Mouse (Mus musculus): ENCODE measurements around the gene S100a11. TPM values are rescaled to one million over a fixed set of nuclear protein-coding genes. Genes with fewer than 3 reads are reported as not detected.
"Not testable (repeated sequence)": the region's sequence is repeated elsewhere in the genome, so short reads cannot be mapped to it uniquely, and the experiment has no call there.

Gene S100a11
- total RNA-seq (2014; fragmentation: Nextera tagmentation) (1,372 and 1,648 TPM in 2 replicates), total RNA-seq (2017) (77.7 and 97.8 TPM in 2 replicates)

DNA sequence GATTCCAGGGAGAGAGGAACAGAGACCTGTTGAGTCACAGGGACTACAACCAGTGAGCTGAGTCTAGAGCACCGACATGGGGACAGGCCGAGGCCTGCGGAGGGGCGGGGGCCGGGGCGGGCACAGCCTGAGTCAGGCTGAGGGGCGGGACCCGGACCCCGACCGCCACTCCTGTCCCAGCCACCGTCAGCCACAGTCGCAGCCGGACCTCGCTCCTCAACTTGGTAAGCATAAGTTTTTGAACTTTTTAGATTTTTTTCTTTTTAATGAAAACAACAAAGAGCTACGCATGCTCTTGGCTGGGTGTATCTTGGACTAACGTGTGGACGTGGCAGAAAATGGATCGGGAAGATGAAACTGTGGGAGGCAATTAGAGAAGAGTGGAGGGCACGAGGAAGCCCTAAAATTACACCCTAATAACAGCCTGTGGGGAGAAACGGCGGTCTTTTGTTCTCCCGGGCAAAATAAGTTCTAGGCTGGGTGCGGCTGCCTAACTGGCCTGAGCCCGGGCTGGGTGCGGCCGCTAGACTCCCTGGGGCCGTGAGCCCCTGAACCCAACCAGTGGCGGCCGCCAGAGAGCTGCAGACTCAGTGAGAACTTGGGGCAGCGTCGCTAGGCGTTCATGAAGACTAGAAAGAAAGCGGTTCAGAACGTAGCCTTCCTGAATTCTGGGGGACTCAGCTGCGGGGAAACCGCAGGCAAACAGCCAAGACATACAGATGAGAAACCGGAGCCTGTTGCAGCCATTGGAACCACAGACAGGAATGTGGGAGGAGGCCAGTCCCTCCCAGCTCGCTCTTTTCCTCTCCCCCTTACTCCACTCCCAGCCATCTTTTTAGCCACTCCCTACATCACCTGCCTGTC, at the start of gene S100a11:
TSS of gene S100a11 (plus strand) at position 159 of the 864 bp plus-strand sequence.
- ATAC-seq (replicated peaks; ENCODE audit: poor library complexity, severe bottlenecking), result peak; percentile 75

DNA sequence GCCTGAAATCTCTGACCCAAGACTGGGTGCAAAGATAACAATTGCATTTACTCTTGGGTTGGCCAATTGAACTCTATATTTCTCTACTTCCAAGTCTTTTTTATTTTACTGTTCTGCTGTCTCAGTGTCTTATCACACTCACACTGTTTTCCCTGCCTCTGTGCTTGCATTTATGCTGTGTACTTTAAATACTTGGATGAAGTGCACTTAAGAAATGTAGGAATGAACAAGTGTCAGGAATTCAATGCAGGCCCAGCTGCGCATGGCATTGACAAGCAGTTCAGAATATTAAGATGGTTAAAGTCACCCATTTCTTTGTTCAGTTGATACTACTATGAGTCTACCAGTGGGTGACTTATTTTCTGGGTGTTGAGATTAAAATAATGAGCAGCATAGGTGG, 40.2 kb upstream of the S100a11 start:
- ATAC-seq (replicated peaks; ENCODE audit: poor library complexity, severe bottlenecking), result no peak

DNA sequence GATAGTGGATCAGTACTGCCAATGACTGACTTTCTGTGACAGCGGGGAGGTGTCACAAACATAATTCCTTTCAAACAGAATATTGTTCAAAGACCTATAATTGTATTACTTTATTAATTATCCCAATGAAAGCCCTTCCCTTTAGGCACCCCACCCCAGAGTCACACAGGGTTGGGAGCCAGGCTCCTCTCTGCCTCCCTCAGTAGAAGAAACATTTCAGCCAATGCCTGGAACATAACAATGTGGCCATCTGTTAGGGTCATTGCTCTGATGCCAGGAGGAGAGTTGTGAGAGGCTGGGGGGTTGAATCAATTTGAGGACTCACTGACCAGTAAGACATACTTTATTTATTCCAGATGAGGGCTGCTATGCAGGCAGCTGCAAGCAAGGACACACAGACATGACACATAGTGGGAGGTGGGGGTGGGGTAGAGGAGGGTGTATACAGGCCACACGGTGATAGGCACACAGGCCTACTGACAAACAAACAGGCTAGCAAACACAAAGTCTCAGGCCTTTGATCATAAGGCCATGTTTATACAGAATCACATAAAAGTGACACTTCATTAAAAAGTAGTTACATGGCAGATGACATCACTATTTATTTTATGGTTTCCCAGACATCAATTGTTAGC, 38.2 kb upstream of the S100a11 start:
- no peak for ATAC-seq (replicated peaks; ENCODE audit: poor library complexity, severe bottlenecking)

DNA sequence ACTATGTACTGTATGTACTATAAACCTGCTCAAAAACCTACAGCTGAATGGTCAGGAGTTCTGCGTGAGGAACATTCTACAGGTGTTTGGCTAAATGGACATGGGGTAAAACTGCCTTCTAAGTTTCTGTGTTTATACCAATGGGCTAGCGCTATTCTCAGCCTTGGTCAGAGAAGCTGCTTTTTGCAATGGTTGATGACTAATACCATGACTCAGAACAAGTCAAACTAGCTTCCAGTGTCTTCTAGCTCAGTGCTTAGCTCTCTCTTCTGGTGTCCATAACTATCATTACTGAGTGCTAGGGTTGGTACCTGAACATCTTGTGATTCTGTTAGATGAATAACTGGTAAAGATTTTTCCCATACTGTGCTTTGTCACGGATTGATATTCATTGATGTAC, 34.7 kb upstream of the S100a11 start:
- no peak for ATAC-seq (replicated peaks; ENCODE audit: poor library complexity, severe bottlenecking)

DNA sequence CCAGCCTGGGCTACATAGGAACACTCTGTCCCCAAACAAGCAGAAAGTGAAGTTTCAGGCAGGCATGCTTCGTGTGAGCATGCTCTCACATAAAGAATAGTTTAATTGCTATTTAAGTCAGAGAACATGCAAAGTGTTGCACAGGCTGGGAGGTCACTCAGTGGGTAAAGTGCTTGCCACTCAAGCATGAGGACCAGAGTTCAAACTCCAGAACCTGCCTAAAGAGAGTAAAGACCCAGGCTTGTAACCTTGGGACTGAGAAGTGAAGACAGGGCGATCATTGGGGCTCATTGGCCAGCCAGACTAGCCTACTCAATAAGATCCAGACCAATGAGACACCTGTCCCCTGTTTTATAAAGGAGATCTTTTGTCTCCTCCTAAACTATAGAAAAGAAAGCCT, 31.7 kb upstream of the S100a11 start:
- no peak for ATAC-seq (replicated peaks; ENCODE audit: poor library complexity, severe bottlenecking)

DNA sequence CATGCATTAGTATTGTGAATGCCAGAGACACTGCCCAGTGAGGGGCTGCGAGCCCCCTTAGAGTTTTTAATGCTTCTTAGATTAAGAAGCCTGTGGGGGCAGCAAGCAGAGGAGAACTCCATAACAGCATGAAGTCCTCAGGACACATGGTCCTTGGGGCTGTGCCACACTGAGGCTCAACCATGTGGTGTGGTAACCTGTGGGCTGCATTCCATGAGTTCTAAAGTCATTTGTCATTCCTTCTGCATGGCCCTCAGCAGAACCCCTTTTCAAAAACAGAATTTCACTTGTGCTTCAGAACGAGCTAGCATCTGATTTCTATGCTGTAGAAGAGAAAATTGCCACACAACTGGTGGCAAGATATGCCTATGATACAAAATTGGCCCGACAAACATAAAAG, 28.1 kb upstream of the S100a11 start:
- ATAC-seq (replicated peaks; ENCODE audit: poor library complexity, severe bottlenecking), result no peak

DNA sequence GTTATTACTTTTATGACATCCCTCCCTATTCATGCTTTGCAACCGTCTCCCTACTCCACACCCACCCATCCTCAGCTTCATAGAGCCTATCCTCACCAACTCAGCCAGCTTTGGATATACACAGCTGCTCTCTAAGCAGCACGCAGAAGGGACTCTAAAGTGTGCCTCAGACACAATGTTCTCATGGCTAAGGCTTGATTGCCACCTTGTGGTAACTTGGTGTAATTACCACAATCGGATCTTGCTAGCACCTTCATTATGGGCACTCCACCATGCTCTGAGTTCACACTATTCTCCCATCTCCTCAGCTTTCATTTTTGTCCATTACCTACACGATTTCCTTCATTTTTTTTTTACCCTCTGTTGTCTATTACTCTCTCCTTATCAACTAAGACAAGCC, 26.3 kb upstream of the S100a11 start:
- ATAC-seq (replicated peaks; ENCODE audit: poor library complexity, severe bottlenecking), result peak; percentile 99

DNA sequence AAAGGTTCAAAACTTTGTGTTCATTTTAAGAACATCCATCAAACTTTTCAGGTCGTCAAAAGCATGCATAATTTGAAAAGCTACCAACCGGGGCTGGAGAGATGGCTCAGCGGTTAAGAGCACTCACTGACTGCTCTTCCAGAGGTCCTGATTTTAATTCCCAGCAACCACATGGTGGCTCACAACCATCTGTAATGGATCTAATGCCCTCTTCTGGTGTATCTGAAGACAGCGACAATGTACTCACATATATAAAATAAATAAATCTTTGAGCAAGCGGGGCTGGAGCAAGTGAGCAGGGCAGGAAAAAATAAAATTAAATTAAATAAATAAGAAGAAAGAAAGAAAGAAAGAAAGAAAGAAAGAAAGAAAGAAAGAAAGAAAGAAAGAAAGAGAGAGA, 25.5 kb upstream of the S100a11 start:
- ATAC-seq (replicated peaks; ENCODE audit: poor library complexity, severe bottlenecking), result not testable (repeated sequence)

DNA sequence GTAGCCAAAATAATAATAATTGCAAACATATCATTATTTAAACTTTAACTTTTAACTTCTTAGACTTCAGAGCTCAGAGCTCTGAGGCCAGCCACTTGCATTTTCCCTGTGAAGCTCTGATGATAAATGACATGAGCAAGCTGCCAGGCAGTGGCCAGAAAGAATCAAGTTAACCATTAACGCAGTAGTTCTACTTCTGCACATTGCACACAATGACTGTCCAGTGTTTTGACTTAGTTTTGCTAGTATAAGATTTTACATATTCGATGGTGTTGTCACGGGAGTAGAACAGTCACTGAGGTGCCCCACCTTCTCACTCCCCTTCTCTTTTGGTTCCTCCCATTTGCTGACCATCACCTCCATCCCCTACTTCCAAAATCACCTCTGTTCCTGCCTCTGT, 23.2 kb upstream of the S100a11 start:
- no peak for ATAC-seq (replicated peaks; ENCODE audit: poor library complexity, severe bottlenecking)

DNA sequence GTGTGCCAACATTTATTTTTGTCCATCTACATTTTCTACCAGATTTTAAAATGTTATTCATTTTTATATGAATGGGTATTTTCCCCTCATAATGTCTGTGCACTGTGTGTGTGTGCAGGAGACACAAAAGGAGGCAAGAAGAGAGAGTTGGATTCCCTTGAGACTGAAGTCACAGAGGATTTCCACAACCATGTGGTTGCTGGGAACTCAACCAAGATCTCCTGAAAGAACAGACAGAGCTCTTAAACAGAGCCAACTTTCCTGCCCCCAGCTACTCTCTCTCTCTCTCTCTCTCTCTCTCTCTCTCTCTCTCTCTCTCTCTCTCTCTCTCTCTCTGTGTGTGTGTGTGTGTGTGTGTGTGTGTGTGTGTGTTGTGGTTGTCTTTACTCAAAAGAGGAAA, 21.2 kb upstream of the S100a11 start:
- no peak for ATAC-seq (replicated peaks; ENCODE audit: poor library complexity, severe bottlenecking)

DNA sequence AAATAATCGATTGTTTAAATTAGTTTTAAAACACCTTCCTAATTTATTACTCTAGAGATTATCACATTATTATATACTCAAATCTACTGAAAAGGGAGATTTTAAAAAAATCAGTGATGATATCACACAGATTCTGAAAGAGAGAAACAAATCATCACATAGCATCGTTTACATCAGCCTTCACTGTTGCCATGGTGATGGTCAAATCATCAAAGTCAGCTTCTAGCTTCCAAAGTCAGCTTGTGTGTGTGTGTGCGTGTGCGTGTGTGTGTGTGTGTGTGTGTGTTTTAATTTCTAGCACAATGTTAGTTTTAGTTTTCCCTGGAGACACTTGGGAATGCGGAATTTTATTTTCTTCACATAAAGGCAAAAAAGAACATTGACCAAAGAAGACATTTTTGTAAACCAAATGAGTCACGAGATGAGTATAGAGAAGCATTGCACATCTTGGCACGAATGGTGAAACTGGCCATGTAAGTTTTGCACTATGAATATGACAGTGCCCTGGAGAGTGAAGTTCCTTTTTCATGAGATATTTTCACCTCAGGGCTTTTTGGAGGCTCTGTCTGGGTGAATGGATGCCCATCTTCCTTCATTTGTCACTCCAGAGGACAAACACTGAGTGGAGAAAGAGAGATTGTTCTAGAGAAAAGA, 15.6 kb upstream of the S100a11 start:
- no peak for ATAC-seq (replicated peaks; ENCODE audit: poor library complexity, severe bottlenecking)

DNA sequence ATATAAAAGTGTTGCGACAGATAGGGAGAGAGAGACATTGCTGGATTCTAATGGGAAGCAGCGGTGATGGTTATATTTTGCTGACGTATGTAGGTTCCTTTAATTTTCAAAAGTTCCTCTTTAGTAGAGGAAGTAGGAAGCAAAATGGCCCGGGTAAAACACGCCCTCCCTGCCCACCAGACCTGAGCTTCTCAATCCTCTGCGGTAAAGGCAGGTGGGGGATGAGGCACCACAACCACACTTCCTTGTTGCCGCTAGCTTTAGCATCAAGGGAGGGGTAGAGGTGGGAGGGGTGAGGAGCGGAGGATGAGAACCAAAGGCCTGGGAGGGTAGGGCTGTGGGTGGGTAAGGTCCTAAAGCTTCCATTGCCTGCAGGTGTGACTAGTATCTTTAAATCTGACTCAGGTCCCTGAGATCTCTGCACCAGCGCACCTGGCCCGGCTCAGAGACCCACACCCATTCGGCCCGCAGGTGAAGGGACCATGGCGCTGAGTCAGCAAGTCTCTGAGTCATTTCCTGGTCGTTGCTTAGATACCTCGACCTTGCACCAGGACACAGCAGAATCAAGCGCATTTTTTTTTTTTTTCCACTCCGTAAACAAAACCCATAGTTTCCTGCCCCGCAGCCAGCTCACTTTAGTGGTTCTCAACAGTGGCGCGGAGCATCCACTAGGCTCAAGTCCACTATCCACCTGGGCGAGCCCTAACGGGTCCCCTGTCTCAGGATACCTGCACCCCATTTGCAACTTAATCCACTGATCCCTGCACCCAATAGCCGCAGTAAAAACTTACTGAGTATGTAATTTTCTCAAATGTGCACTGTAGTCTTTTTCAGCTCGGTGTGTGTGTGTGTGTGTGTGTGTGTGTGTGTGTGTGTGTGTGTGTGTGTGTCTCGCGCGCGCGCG, 14.1 kb upstream of the S100a11 start:
- peak; percentile 96 for ATAC-seq (replicated peaks; ENCODE audit: poor library complexity, severe bottlenecking)

DNA sequence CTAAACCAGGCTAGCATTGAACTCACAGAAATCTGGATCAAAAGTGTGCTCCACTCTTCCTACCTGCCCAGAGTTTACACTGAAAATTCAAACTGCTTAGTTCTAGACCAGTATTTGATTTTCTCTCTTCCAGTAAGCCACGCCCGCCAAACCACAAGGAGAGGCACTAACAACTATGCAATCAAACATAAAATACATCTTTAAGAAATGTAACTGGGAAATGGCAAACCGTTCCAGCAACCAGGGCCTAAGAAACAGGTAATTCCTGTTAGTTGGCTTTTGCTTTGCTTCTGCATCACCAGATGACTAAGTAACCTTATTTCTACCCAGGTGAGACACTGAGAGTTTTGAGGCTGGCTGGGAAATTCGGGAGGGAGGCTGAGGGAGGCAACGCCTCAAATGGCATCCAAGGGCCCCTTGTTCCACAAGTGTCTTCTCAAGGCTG, 13.4 kb upstream of the S100a11 start:
- no peak for ATAC-seq (replicated peaks; ENCODE audit: poor library complexity, severe bottlenecking)

DNA sequence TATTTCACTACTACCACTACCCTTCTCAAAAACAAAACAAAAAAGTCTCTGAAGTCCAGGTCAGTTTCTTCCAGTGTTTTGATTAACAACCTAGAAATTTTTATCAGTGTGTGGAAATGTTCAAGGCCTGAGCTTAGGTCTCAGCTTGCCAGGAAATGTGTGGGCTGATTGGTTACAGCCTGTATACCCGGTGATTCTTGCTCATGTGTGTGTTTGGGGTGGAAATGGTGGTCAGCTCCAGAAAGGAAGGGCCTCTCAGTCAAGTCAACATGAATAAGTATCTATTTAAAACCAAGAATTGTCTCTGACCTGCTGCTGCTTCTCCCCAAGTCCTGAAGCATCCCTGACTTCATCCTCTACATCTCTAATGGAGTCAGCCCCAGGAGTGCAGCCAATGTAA, 11.0 kb upstream of the S100a11 start:
- ATAC-seq (replicated peaks; ENCODE audit: poor library complexity, severe bottlenecking), result no peak

DNA sequence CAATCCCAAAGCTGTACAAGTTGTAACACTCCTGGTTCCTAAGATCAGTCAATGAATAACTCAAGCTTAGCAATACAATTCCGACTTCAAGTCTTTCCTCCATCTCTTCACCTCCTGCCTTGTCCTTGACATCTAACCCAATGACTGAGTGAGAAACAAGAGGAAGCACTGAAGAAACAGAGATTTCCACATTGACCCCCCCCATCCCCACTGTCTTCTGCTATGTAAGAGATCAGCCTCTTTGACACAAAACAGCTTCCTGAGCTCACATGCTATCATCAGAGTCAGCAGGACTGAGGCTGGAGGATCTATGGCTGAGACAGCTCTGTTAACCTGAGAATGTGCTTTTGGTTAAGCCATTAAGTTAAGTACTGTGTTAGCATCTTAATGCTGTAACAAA, 9.3 kb upstream of the S100a11 start:
- peak; percentile 56 for ATAC-seq (replicated peaks; ENCODE audit: poor library complexity, severe bottlenecking)

DNA sequence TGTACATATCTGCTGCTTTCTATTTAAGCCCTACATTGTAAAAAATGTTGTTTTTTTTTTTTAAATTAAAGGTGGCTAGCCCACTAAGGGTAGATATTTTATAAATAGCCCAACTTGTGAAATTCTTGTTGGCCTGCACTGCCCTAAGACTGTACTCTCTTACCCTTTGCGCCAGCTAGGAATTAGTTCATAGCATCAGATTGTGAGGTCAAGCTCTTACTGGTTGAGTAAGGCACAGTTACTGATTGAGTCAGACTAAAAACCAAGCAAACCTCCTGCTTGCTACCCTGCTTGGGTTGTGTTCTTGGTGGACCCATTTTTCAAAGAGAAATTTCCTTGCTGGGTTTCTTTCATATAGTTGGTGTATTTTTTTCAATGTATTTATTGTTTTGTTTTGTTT, 8.5 kb upstream of the S100a11 start:
- peak; percentile 70 for ATAC-seq (replicated peaks; ENCODE audit: poor library complexity, severe bottlenecking)

DNA sequence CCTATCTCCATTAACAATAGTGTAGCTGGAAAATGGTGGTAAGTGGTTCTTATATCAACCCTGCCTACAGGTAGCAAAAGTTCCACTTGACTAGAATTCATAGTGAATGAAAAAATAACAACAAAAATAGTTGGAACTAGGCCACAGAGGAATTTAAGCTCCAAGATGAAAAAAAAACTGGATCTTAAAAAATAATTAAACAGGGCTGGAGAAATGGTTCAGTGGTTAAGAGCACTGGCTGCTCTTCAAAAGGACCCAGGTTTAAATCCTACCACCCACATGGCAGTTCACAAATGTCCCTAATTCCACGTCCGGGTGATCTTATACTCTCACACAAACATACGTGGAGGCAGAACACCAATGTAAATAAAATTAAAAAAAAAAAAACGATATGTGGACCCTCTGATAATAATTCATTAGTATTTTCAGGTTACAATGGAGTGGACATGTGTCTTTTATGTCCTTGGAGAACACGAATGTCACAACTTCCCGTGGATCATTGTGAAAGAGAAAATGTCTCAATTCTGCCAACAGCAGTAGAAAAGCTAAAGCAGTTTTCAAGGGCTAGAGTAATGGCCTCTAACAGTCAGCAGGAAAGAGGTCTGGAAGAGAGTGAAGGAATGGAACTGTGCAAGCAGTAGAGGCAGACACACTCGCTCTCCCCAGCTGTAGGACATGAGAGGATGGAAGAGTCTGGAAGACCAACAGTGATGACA, 7.7 kb upstream of the S100a11 start:
- ATAC-seq (replicated peaks; ENCODE audit: poor library complexity, severe bottlenecking), result peak; percentile 70

DNA sequence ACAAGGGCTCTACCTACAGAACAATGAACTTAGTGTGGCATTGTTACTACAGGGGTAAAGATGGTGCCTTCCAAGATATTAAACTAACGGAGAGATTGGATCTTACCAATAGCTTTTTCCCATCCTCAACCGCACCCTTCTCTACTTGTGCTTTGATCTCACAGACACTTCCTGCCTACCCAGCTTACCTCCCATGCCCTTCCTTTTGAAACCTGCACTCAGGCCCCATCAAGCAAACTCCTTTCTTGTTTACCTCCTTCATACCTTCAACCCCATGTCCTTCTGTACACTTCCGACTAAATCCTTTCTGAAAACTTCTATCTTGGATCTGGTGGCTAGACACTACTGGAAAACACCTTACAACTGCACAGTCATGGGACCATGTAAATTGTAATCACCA, 5.7 kb upstream of the S100a11 start:
- ATAC-seq (replicated peaks; ENCODE audit: poor library complexity, severe bottlenecking), result no peak

DNA sequence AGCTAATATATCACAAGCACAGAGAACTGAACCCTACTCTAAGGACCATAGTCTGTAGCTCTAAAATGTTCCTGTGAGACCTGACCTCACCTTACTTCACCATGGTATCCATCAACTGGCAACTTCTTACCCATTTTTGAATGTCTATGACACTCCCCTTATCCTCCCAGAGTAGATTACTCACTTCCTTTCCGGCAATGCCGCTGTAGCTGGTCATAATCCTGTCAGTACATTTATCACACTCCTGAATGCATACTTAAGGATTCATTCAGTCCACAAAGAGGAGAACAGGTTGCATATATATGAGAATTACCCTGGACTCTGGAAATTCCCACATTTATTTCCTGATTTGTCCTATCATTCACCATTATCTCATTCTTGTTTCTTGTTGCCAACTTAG, 2.9 kb upstream of the S100a11 start:
- no peak for ATAC-seq (replicated peaks; ENCODE audit: poor library complexity, severe bottlenecking)

Measured in granulocyte monocyte progenitor cell, adult 5-6 weeks (primary cell).